Mouse (Mus musculus) limb, embryonic 12.5 days (tissue): Measurements from ENCODE around the gene Ltc4s. TPM values are rescaled to one million over a fixed set of nuclear protein-coding genes. Genes with fewer than 3 reads are reported as not detected.

ENCODE experiments used
- ATAC-seq: fragments of 200-750 bp; cut with Nextera tagmentation; 2 replicates; pipeline ENCODE4 v1.8.0; 2017; ENCODE audit warnings: low read depth, moderate TSS enrichment; ENCODE audit not compliant: insufficient number of reproducible peaks, insufficient read depth, low FRiP score, low TSS enrichment
- H3K27ac ChIP-seq: fragments of 300-500 bp; sonication (generic); 2 replicates; pipeline ENCODE4 v1.5.1; 2016; ENCODE audit warnings: mild to moderate bottlenecking, moderate library complexity
- H3K27me3 ChIP-seq: fragments of 300-500 bp; sonication (generic); 2 replicates; pipeline ENCODE4 v1.6.1; 2016; ENCODE audit warnings: mild to moderate bottlenecking, moderate library complexity
- H3K36me3 ChIP-seq: fragments of 300-500 bp; sonication (generic); 2 replicates; pipeline ENCODE4 v1.6.1; 2016; ENCODE audit warnings: mild to moderate bottlenecking, moderate library complexity
- H3K4me1 ChIP-seq: fragments of 300-500 bp; sonication (generic); replicated peaks from 2 replicates; pipeline ENCODE4 v1.6.1; 2016
- H3K4me2 ChIP-seq: fragments of 300-500 bp; sonication (generic); 2 replicates; pipeline ENCODE4 v1.6.1; 2016; ENCODE audit warnings: mild to moderate bottlenecking, moderate library complexity
- H3K4me3 ChIP-seq: fragments of 300-500 bp; sonication (generic); replicated peaks from 2 replicates; pipeline ENCODE4 v1.5.1; 2016; ENCODE audit warnings: mild to moderate bottlenecking
- H3K9ac ChIP-seq: fragments of 300-500 bp; sonication (generic); replicated peaks from 2 replicates; pipeline ENCODE4 v1.6.1; 2016; ENCODE audit warnings: mild to moderate bottlenecking, moderate library complexity
- H3K9me3 ChIP-seq: fragments of 300-500 bp; sonication (generic); 2 replicates; pipeline ENCODE4 v1.6.1; 2016; ENCODE audit warnings: mild to moderate bottlenecking, moderate library complexity
- WGBS: fragments of 180-500 bp; shearing (Covaris S2); methylation state at CpG from one replicate; pipeline ENCODE4 v1.1.7; 2016; 5-methylcytosine and 5-hydroxymethylcytosine counted together
- polyA plus RNA-seq: library from polyadenylated mRNA; unstranded; fragments of >200 nt; fragmentation: Nextera tagmentation; extraction: Ambion mirVana; gene quantifications from 2 replicates; pipeline ENCODE4 v1.2.1, GENCODE M21; 2016

Gene Ltc4s
- polyA plus RNA-seq, 1 experiment from 2014 or later: 1.0 TPM

GRCm38 (mm10) chr11:50231411-50231810 lies 7.0 kb downstream of the Ltc4s start:
- no peak overlapping the region for H3K9ac ChIP-seq
- H3K36me3 ChIP-seq: peaks cover 49% of the 10 kb centered on the region
- no peaks in the 10 kb centered on the region for H3K9me3 ChIP-seq
- ATAC-seq: no peak
- H3K27me3 ChIP-seq: peaks cover 15% of the 10 kb centered on the region; the same call in 1 of the 2 replicates
- H3K4me1 ChIP-seq: peaks cover 51% of the 10 kb centered on the region
- H3K4me3 ChIP-seq: peak overlapping the region; percentile 28; the same call in 1 of the 2 replicates
- H3K27ac ChIP-seq: no peak overlapping the region
- H3K4me2 ChIP-seq: peak overlapping the region; percentile 56
- 22% methylated on average over 8 of the region's 8 CpGs for WGBS

GRCm38 (mm10) chr11:50230481-50231304 lies 7.7 kb downstream of the Ltc4s start:
- Histone ChIP-seq H3K36me3 (peaks cover 49% of the 10 kb centered on the region), H3K4me1 (peaks cover 51% of the 10 kb centered on the region), H3K9ac (0 out of 2 replicates have a peak overlapping the region, but pooled peaks have one; percentile 27), H3K4me3 (peak overlapping the region; percentile 28), H3K27ac (no peak overlapping the region), H3K9me3 (no peaks in the 10 kb centered on the region), H3K4me2 (peak overlapping the region; percentile 56), H3K27me3 (peaks cover 7% of the 10 kb centered on the region; the same call in 1 of the 2 replicates)
- WGBS: 26% methylated on average over 45 of the region's 45 CpGs
- no peak for ATAC-seq

DNA sequence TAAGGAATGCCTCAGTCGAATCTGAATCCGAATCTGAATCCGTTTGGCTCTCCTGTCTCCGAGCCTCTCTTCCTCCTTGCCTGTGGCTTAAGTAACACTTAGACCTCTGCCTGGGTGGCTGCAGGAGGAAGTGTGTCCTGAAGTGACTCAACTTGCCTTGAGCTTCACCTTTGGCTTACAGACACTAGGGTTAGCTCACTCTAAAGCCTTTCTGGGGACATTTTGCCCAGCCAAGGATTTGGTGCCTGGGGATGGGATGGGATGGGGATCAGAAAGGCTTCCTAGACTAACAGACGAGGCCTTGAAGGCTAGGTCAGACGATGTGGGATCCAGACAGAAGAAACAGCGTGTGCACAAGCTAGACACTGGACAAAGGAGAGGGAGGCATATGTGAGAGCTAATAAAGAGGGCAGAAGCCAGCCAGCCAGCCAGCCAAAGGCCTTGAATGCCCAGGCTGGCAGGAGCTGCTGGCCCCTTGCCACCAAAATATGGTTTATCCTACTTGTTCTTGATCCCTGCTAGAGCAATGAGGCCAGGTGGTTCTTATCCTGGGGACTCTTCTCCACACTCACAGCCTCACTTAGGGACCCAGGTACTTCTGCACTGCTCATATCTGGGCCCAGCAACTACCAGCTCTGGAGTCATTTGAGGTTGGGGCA lies 9.0 kb downstream of the Ltc4s start:
- H3K4me1 ChIP-seq: peaks cover 51% of the 10 kb centered on the region
- no peaks in the 10 kb centered on the region for H3K27me3 ChIP-seq
- no peaks in the 10 kb centered on the region for H3K9me3 ChIP-seq
- no peak overlapping the region; the same call in 1 of the 2 replicates for H3K9ac ChIP-seq
- 38% methylated on average over 7 of the region's 7 CpGs for WGBS
- H3K4me2 ChIP-seq: peak overlapping the region; percentile 22
- peaks cover 41% of the 10 kb centered on the region for H3K36me3 ChIP-seq
- peak overlapping the region; percentile 29; the same call in 1 of the 2 replicates for H3K27ac ChIP-seq
- H3K4me3 ChIP-seq: no peak overlapping the region
- no peak for ATAC-seq

GRCm38 (mm10) chr11:50228772-50229171 lies 9.6 kb downstream of the Ltc4s start:
- ATAC-seq: no peak
- Histone ChIP-seq H3K4me3 (no peak overlapping the region), H3K9me3 (no peaks in the 10 kb centered on the region), H3K36me3 (peaks cover 35% of the 10 kb centered on the region), H3K27ac (peak overlapping the region; percentile 50), H3K27me3 (no peaks in the 10 kb centered on the region), H3K4me2 (peak overlapping the region; percentile 22), H3K9ac (peak overlapping the region; percentile 4; the same call in 1 of the 2 replicates), H3K4me1 (peaks cover 56% of the 10 kb centered on the region)
- WGBS: 12% methylated on average over 3 of the region's 3 CpGs

- H3K4me3 ChIP-seq: no peak overlapping the region
- H3K4me1 ChIP-seq: peaks cover 56% of the 10 kb centered on the region
- no peak for ATAC-seq
- H3K27me3 ChIP-seq: no peaks in the 10 kb centered on the region
- H3K9me3 ChIP-seq: no peaks in the 10 kb centered on the region
- 92% methylated on average over 4 of the region's 4 CpGs for WGBS
- H3K36me3 ChIP-seq: peaks cover 25% of the 10 kb centered on the region
- H3K9ac ChIP-seq: no peak overlapping the region
- H3K4me2 ChIP-seq: no peak overlapping the region
- no peak overlapping the region for H3K27ac ChIP-seq
These were observed 10.7 kb downstream of the Ltc4s start for GRCm38 (mm10) chr11:50227736-50228135.

DNA sequence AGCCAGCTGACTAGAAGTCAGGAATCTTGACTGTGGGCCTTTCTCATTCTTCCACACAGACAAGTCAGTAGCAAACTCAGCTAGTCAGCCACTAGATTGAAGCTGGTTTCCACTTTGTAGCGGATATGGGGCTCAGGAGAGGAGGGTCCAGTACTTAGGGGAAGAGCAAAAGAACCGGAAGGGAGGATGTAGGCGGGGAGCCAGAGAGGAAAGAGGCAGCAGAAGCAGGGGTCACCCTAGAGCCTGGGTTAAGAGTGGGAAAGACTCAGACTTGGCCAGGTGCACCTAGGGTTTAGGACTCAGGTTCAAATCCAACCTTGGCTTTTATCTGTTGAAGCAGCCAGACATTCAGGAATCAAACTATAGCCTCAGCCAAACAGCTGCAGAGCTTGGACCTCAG lies 11.2 kb downstream of the Ltc4s start:
- Histone ChIP-seq H3K27me3 (no peaks in the 10 kb centered on the region), H3K9me3 (no peaks in the 10 kb centered on the region), H3K4me1 (peaks cover 56% of the 10 kb centered on the region), H3K9ac (no peak overlapping the region), H3K27ac (no peak overlapping the region), H3K36me3 (peaks cover 20% of the 10 kb centered on the region), H3K4me3 (no peak overlapping the region), H3K4me2 (peak overlapping the region; percentile 92; the same call in 1 of the 2 replicates)
- ATAC-seq: no peak
- WGBS: 86% methylated on average over 3 of the region's 3 CpGs

GRCm38 (mm10) chr11:50226406-50226805 lies 12.0 kb downstream of the Ltc4s start:
- Histone ChIP-seq H3K27ac (no peak overlapping the region), H3K9me3 (no peaks in the 10 kb centered on the region), H3K36me3 (peaks cover 12% of the 10 kb centered on the region), H3K4me3 (peak overlapping the region; percentile 97), H3K9ac (peak overlapping the region; percentile 97), H3K4me2 (peak overlapping the region; percentile 92), H3K27me3 (no peaks in the 10 kb centered on the region), H3K4me1 (peaks cover 56% of the 10 kb centered on the region)
- ATAC-seq: no peak
- 42% methylated on average over 2 of the region's 2 CpGs for WGBS

- Histone ChIP-seq H3K4me3 (peak overlapping the region; percentile 97), H3K27ac (peak overlapping the region; percentile 73), H3K9ac (peak overlapping the region; percentile 97), H3K27me3 (no peaks in the 10 kb centered on the region), H3K9me3 (no peaks in the 10 kb centered on the region), H3K36me3 (peaks cover 9% of the 10 kb centered on the region), H3K4me2 (peak overlapping the region; percentile 92), H3K4me1 (peaks cover 53% of the 10 kb centered on the region)
- no peak for ATAC-seq
- WGBS: 4% methylated on average over 34 of the region's 34 CpGs
These were observed 12.6 kb downstream of the Ltc4s start for GRCm38 (mm10) chr11:50225611-50226378.

GRCm38 (mm10) chr11:50224671-50225530 lies 13.5 kb downstream of the Ltc4s start:
- no peaks in the 10 kb centered on the region for H3K9me3 ChIP-seq
- peaks cover 48% of the 10 kb centered on the region for H3K4me1 ChIP-seq
- peak overlapping the region; percentile 73 for H3K27ac ChIP-seq
- H3K27me3 ChIP-seq: no peaks in the 10 kb centered on the region
- H3K4me3 ChIP-seq: peak overlapping the region; percentile 97
- under 1% methylated on average over 67 of the region's 70 CpGs for WGBS
- peaks cover 6% of the 10 kb centered on the region; the same call in 1 of the 2 replicates for H3K36me3 ChIP-seq
- ATAC-seq: peak; percentile 73
- peak overlapping the region; percentile 97 for H3K9ac ChIP-seq
- peak overlapping the region; percentile 92 for H3K4me2 ChIP-seq
